Mouse (Mus musculus) monocyte, adult 59 days (primary cell): ENCODE measurements around the gene Gm28919. TPM values are rescaled to one million over a fixed set of nuclear protein-coding genes. Genes with fewer than 3 reads are reported as not detected.

Source experiments
- total RNA-seq, 2 experiments: library from RNA; stranded (reverse); gene quantifications; one replicate each; pipeline ENCODE4 v1.2.4; 2023

The Gm28919 gene
- total RNA-seq, result not detected

GRCm38 (mm10) chrY:6583246-6583645 lies at the start of gene Gm28919:
Gene Gm28919, plus strand, starts transcription at chrY:6583546.

Other genes with a start within 250 kb of the Gm28919 start
- gene Gm21719, start 99.3 kb downstream of the Gm28919 start, total RNA-seq, result not detected